Mouse (Mus musculus): ENCODE measurements around the gene Pitpnm1. TPM values are rescaled to one million over a fixed set of nuclear protein-coding genes. Genes with fewer than 3 reads are reported as not detected.

Gene Pitpnm1
- 333 and 357 TPM in 2 replicates for polyA plus RNA-seq (2012; rRNA removed)

DNA sequence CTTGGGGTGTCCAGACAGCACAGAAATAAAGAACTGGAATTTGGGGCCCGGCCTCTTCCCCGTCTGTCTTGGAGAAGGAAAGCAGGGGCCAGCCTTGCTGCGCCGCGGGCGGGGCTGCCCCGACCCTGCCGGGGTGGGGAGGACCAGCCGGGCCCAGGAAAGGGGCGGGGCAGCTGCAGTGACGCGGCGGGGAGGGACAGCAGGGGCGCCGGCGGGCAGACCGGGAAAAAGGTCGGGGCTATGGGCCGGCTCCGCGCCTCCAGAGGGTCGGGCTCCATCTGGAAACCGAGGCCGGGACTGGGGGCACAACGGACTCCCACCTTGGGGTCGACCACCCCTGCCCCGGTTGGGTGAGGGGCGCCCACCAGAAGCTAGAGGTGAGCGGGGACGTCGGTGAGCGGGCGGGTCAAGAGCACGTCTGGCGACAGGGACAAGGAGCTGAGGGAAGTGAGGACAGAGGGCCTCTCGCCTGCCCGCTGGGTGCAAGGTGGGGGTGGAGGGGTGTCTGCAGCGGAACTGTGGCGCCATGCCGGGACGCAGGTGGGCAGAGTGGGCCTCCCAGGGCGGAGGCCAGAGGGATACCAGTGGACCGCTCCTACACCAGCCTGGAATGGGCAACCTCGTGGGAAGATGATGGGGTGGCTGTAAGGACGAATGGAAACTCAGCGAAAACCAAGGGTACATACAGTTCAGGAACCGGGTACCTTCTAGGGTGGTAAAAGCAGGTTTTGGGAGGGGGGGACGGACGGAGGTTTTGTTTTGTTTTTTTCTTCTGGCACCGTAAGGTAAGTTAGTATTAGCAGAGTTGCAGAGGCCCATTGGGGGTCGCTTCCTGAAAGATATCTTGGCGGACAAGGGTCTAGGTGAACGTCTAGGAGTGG is at the start of gene Pitpnm1:
TSS of gene Pitpnm1 (plus strand) at position 162 of the 881 bp plus-strand sequence.
- peak within 1 kb of the TSS; percentile 35; the same call in 1 of the 2 replicates for H3K27ac ChIP-seq (ENCODE audit: control insufficient read depth, insufficient read depth, low read length)
- H3K36me3 ChIP-seq (ENCODE audit: control insufficient read depth, insufficient read depth, low read length) = no peaks in the 10 kb centered on the region
- WGBS = under 1% methylated on average over 53 of the region's 53 CpGs
- DNase-seq = peak; percentile 85
- H3K4me3 ChIP-seq (ENCODE audit: control insufficient read depth, insufficient read depth, low read length) = peak within 1 kb of the TSS; percentile 66
- TF ChIP-seq CTCF (IDR thresholded peaks at IDR 0.05; ENCODE audit: borderline replicate concordance, control insufficient read depth, extremely low read depth, insufficient read depth, low read length, poor library complexity) = 0 out of 2 replicates have a peak, but pooled peaks have one; percentile 21
- TF ChIP-seq POLR2A (IDR thresholded peaks at IDR 0.05; ENCODE audit: control insufficient read depth, extremely low read depth, insufficient read depth, low read length, poor library complexity) = peak; percentile 35; the same call in 1 of the 2 replicates
- no peaks in the 10 kb centered on the region for H3K27me3 ChIP-seq (ENCODE audit: control insufficient read depth, insufficient read depth, low read length)
- H3K4me1 ChIP-seq (replicated peaks; ENCODE audit: control insufficient read depth, insufficient read depth, low read length) = peaks cover 61% of the 10 kb centered on the region

DNA sequence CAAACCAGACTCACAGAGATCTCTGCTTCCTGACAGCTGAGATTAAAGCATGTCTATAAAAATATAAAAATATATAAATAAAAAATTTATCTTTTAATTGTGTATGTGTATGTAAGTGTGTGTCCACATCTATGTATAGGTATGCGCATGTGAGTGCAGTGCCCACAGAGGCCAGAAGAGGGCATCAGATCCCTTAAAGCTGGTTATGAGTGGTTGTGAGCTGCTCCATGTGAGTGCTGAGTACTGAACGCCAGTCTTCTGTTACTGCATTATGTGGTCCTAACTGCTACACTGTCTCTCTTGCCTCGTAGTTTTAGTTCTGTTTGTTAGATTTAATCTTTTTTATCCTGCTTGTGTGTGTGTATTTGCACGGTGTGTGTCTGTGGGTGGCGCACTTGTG is 48.8 kb upstream of the Pitpnm1 start:
- no peak for TF ChIP-seq POLR2A (IDR thresholded peaks at IDR 0.05; ENCODE audit: control insufficient read depth, extremely low read depth, insufficient read depth, low read length, poor library complexity)
- no peak for TF ChIP-seq CTCF (IDR thresholded peaks at IDR 0.05; ENCODE audit: borderline replicate concordance, control insufficient read depth, extremely low read depth, insufficient read depth, low read length, poor library complexity)
- Histone ChIP-seq H3K4me1 (replicated peaks; ENCODE audit: control insufficient read depth, insufficient read depth, low read length) (0 out of 2 replicates have a peak, but pooled peaks cover under 1% of the 10 kb centered on the region), H3K4me3 (ENCODE audit: control insufficient read depth, insufficient read depth, low read length) (no peak overlapping the region), H3K36me3 (ENCODE audit: control insufficient read depth, insufficient read depth, low read length) (no peaks in the 10 kb centered on the region), H3K27me3 (ENCODE audit: control insufficient read depth, insufficient read depth, low read length) (no peaks in the 10 kb centered on the region), H3K27ac (ENCODE audit: control insufficient read depth, insufficient read depth, low read length) (no peak overlapping the region)
- DNase-seq = no peak
- WGBS = 95% methylated on average over 5 of the region's 5 CpGs

DNA sequence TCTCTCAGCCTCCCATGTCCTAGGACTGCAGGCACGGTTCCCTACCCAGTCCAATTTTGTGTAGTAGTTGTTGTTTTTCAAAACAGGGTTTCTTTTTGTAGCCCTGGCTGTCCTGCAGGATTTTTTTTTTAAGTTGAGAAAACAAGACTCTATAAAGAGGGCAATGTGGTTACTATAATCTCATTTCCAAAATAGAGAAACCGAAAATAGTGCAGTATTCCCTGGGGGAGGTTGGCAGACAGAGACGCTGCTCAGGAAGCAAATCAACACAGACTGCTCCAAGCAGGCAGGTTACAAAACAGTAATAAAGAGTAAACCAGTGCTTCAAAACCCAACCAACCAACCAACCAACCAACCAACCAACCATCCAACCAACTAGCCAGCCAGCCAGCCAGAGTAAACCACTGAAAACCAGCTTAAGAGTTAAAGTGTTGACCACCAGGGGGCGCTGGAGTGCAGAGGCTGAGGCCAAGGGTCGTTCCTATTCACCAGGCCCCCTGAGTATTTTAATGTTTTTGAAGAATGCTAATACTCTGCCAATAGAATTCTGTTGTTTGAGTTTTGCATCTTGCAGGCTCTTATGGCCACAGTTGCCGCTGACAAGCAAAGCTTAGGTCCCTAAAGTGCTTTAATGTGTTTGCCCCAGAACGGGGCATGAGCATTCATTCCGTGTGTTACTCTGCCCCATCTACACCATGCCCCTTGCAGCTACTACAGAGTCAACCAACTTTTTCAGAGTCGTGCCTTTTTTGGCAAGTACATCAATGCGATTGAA is 47.9 kb upstream of the Pitpnm1 start:
- 58% methylated on average over 10 of the region's 10 CpGs for WGBS
- Histone ChIP-seq H3K4me3 (ENCODE audit: control insufficient read depth, insufficient read depth, low read length) (no peak overlapping the region), H3K27ac (ENCODE audit: control insufficient read depth, insufficient read depth, low read length) (no peak overlapping the region), H3K27me3 (ENCODE audit: control insufficient read depth, insufficient read depth, low read length) (no peaks in the 10 kb centered on the region), H3K4me1 (replicated peaks; ENCODE audit: control insufficient read depth, insufficient read depth, low read length) (0 out of 2 replicates have a peak, but pooled peaks cover 5% of the 10 kb centered on the region), H3K36me3 (ENCODE audit: control insufficient read depth, insufficient read depth, low read length) (no peaks in the 10 kb centered on the region)
- TF ChIP-seq CTCF (IDR thresholded peaks at IDR 0.05; ENCODE audit: borderline replicate concordance, control insufficient read depth, extremely low read depth, insufficient read depth, low read length, poor library complexity) = peak; percentile 80; the same call in 1 of the 2 replicates
- no peak for TF ChIP-seq POLR2A (IDR thresholded peaks at IDR 0.05; ENCODE audit: control insufficient read depth, extremely low read depth, insufficient read depth, low read length, poor library complexity)
- peak; percentile 79 for DNase-seq

DNA sequence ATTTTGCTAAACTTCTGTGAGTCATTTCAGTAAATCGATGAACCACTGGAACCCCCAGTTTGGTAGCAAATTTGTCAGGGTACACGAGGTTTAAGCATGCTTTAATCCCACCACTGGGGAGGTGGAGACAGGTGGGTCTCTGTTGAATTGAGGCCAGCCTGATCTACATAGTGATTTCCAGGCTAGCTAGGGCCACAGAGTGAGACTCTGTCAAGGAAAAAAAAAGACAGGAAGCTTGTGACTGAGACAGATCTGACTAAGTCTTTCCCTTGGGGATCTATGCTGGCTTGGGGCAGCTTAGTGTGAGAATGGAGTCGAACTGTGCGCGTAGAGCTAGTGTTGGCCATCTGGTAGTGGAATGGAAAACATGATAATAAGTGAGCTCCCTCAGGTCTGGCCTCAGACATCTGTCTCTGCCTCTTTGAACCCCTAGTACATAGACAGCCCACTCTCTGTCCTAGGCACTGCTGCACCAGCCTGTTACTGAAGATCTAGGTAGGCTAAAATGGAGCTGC is 47.2 kb upstream of the Pitpnm1 start:
- WGBS = 79% methylated on average over 5 of the region's 5 CpGs
- Histone ChIP-seq H3K36me3 (ENCODE audit: control insufficient read depth, insufficient read depth, low read length) (no peaks in the 10 kb centered on the region), H3K27me3 (ENCODE audit: control insufficient read depth, insufficient read depth, low read length) (no peaks in the 10 kb centered on the region), H3K27ac (ENCODE audit: control insufficient read depth, insufficient read depth, low read length) (no peak overlapping the region), H3K4me1 (replicated peaks; ENCODE audit: control insufficient read depth, insufficient read depth, low read length) (0 out of 2 replicates have a peak, but pooled peaks cover 5% of the 10 kb centered on the region), H3K4me3 (ENCODE audit: control insufficient read depth, insufficient read depth, low read length) (no peak overlapping the region)
- TF ChIP-seq POLR2A (IDR thresholded peaks at IDR 0.05; ENCODE audit: control insufficient read depth, extremely low read depth, insufficient read depth, low read length, poor library complexity) = no peak
- no peak for DNase-seq

DNA sequence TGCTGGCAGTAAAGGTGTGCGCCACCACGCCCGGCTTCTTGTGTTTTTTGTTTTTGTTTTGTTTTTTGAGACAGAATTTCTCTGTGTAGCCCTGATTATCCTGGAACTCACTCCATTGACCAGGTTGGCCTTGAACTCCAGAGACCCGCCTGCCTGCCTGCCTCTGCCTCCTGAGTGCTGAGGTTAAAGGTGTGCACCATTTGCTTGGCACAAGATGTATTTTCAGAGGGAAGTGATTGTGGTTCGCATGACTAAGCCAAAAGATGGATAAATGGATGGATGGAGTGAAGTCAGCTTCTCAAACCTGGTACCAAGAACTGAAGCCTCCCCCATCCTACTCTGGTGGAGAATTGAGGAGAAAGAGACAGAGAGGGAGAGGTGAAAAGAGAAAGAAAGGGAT is 45.2 kb upstream of the Pitpnm1 start:
- Histone ChIP-seq H3K36me3 (ENCODE audit: control insufficient read depth, insufficient read depth, low read length) (no peaks in the 10 kb centered on the region), H3K27ac (ENCODE audit: control insufficient read depth, insufficient read depth, low read length) (no peak overlapping the region), H3K4me1 (replicated peaks; ENCODE audit: control insufficient read depth, insufficient read depth, low read length) (peaks cover 19% of the 10 kb centered on the region), H3K27me3 (ENCODE audit: control insufficient read depth, insufficient read depth, low read length) (no peaks in the 10 kb centered on the region), H3K4me3 (ENCODE audit: control insufficient read depth, insufficient read depth, low read length) (no peak overlapping the region)
- TF ChIP-seq CTCF (IDR thresholded peaks at IDR 0.05; ENCODE audit: borderline replicate concordance, control insufficient read depth, extremely low read depth, insufficient read depth, low read length, poor library complexity) (no peak), POLR2A (IDR thresholded peaks at IDR 0.05; ENCODE audit: control insufficient read depth, extremely low read depth, insufficient read depth, low read length, poor library complexity) (no peak)
- WGBS = 93% methylated on average over 5 of the region's 5 CpGs
- DNase-seq = no peak
